Mouse (Mus musculus) midbrain, embryonic 16.5 days (tissue): ENCODE results near the gene Klrb1. TPM values are rescaled to one million over a fixed set of nuclear protein-coding genes. Genes with fewer than 3 reads are reported as not detected.
"Not testable (repeated sequence)": the region's sequence is repeated elsewhere in the genome, so short reads cannot be mapped to it uniquely, and the experiment has no call there.

ENCODE experiments used
- ATAC-seq: fragments of 200-750 bp; cut with Nextera tagmentation; 2 replicates; pipeline ENCODE4 v1.8.0; 2017; ENCODE audit warnings: moderate TSS enrichment
- H3K27ac ChIP-seq: fragments of 300-500 bp; sonication (generic); 2 replicates; pipeline ENCODE4 v1.5.1; 2014; ENCODE audit warnings: mild to moderate bottlenecking, low read length, mixed read lengths
- H3K27me3 ChIP-seq: fragments of 300-500 bp; sonication (generic); 2 replicates; pipeline ENCODE4 v1.6.1; 2014; ENCODE audit warnings: low read depth, low read length, mixed read lengths; ENCODE audit not compliant: control insufficient read depth, insufficient read depth
- H3K36me3 ChIP-seq: fragments of 300-500 bp; sonication (generic); 2 replicates; pipeline ENCODE4 v1.6.1; 2014; ENCODE audit warnings: mild to moderate bottlenecking, low read length, moderate library complexity, mixed read lengths; ENCODE audit not compliant: control insufficient read depth, insufficient read depth
- H3K4me1 ChIP-seq: fragments of 300-500 bp; sonication (generic); 2 replicates; pipeline ENCODE4 v1.6.1; 2014; ENCODE audit warnings: mild to moderate bottlenecking, low read length, mixed read lengths; ENCODE audit not compliant: control insufficient read depth, insufficient read depth
- H3K4me2 ChIP-seq: fragments of 300-500 bp; sonication (generic); 2 replicates; pipeline ENCODE4 v1.6.1; 2014; ENCODE audit warnings: mild to moderate bottlenecking, low read length, mixed read lengths
- H3K4me3 ChIP-seq: fragments of 300-500 bp; sonication (generic); 2 replicates; pipeline ENCODE4 v1.5.1; 2014; ENCODE audit warnings: low read depth, mild to moderate bottlenecking, low read length, moderate library complexity, mixed read lengths
- H3K9ac ChIP-seq: fragments of 300-500 bp; sonication (generic); 2 replicates; pipeline ENCODE4 v1.6.1; 2014; ENCODE audit warnings: low read depth, low read length, mixed read lengths
- H3K9me3 ChIP-seq: fragments of 300-500 bp; sonication (generic); replicated peaks from 2 replicates; pipeline ENCODE4 v1.6.1; 2014; ENCODE audit warnings: mild to moderate bottlenecking, low read length, mixed read lengths; ENCODE audit not compliant: control insufficient read depth, poor library complexity, severe bottlenecking
- WGBS: fragments of 180-500 bp; shearing (Covaris S2); extraction: QIAGEN DNeasy Blood & Tissue Kit; methylation state at CpG from one replicate; pipeline ENCODE4 v1.1.7; 2014; 5-methylcytosine and 5-hydroxymethylcytosine counted together
- polyA plus RNA-seq: library from polyadenylated mRNA; unstranded; fragments of >200 nt; fragmentation: Nextera tagmentation; extraction: Ambion mirVana; gene quantifications from 2 replicates; pipeline ENCODE4 v1.2.1, GENCODE M21; 2015

Gene Klrb1
- polyA plus RNA-seq: 0.90 and 1.3 TPM in 2 replicates

DNA sequence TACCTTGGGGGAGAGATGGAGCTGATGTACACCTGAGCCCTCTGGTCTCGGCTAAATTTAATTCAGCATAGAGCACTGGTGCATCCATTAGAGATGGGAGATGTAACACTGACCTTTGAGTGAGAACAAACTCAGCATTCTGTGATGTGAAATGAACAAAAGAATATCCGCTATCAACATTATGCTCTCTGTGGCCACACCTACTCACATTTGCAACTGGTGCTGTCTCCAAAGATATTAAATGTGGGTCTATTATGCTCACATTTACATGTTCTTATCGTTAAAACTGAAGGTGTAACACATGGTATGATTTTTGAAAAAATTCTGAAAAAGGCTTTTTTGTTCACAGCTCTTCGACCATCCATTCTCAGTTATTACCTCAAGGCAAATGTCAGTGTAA lies at the start of gene Klrb1:
TSS of gene Klrb1 (minus strand) at position 101 of the 400 bp plus-strand sequence.
- Histone ChIP-seq H3K9me3 (no peaks in the 10 kb centered on the region), H3K27me3 (no peaks in the 10 kb centered on the region), H3K4me2 (no peak within 1 kb of the TSS), H3K4me1 (no peaks in the 10 kb centered on the region), H3K27ac (no peak within 1 kb of the TSS), H3K36me3 (no peaks in the 10 kb centered on the region), H3K4me3 (no peak within 1 kb of the TSS), H3K9ac (no peak within 1 kb of the TSS)
- no peak for ATAC-seq
- WGBS: 90% methylated on average over 4 of the region's 4 CpGs

DNA sequence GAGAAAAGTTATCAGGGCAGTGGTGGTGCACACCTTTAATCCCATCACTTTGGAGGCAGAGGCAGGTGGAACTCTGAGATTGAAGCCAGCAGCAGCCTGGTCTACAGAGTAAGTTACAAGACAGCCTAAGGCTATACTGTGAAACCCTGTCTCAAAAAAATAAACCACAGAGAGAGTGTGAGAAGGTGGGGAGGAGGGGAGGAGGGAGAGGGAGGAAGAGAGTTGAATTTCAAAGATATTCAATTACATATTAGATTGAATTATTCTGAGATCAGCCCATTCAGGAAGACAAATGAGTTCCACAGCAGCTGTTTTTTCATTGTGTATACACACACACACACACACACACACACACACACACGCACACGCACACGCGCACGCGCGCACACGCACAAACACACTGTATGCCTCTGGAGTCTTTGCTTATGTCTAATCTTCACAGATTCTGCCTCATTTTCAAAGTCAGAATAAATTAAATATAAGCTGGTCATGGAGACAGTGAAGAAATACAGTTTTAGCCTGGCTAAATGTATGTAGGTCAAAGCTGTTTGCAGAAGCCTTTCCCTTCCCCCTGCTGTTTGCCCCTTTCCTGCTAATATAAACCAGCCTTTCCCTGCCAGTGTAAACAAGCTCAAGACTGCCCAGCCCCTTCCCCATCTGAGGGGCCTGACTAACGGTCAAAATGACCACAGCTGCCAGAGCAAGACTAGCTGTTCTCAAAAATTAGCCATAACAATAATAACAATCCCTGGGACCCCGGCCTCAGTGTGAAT lies 46.8 kb upstream of the Klrb1 start:
- no peak overlapping the region for H3K4me3 ChIP-seq

DNA sequence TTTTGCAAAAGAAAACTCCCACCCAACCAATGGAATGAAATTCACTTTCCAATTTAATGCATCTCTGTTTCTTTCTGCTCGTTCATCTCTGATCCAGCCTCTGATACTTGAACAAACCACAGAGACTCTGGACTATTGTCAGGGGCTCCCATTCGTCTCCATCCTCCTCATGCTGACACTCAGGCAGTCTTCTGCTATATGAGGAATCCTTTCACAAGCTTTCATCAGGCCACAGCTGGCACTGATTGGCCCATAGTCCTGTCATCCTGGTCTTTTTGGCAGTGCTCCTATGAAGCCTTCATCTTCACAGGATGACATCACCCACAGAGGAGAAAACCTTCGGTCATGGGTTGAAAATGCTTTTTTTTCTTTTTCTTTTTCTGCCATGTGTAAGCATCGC lies 45.2 kb upstream of the Klrb1 start:
- H3K36me3 ChIP-seq: no peaks in the 10 kb centered on the region
- H3K9me3 ChIP-seq: no peaks in the 10 kb centered on the region
- no peaks in the 10 kb centered on the region for H3K27me3 ChIP-seq
- H3K27ac ChIP-seq: no peak overlapping the region
- no peak overlapping the region for H3K9ac ChIP-seq
- H3K4me3 ChIP-seq: no peak overlapping the region
- H3K4me2 ChIP-seq: no peak overlapping the region
- WGBS: 78% methylated on average over 4 of the region's 4 CpGs
- no peaks in the 10 kb centered on the region for H3K4me1 ChIP-seq
- no peak for ATAC-seq

More for the DNA sequence above, 46.8 kb upstream of the Klrb1 start:
- H3K4me2 ChIP-seq: no peak overlapping the region
- WGBS: 79% methylated on average over 10 of the region's 10 CpGs
- H3K27me3 ChIP-seq: no peaks in the 10 kb centered on the region
- H3K9ac ChIP-seq: no peak overlapping the region
- no peaks in the 10 kb centered on the region for H3K36me3 ChIP-seq
- H3K4me1 ChIP-seq: no peaks in the 10 kb centered on the region
- ATAC-seq: no peak
- no peaks in the 10 kb centered on the region for H3K9me3 ChIP-seq
- H3K27ac ChIP-seq: no peak overlapping the region

DNA sequence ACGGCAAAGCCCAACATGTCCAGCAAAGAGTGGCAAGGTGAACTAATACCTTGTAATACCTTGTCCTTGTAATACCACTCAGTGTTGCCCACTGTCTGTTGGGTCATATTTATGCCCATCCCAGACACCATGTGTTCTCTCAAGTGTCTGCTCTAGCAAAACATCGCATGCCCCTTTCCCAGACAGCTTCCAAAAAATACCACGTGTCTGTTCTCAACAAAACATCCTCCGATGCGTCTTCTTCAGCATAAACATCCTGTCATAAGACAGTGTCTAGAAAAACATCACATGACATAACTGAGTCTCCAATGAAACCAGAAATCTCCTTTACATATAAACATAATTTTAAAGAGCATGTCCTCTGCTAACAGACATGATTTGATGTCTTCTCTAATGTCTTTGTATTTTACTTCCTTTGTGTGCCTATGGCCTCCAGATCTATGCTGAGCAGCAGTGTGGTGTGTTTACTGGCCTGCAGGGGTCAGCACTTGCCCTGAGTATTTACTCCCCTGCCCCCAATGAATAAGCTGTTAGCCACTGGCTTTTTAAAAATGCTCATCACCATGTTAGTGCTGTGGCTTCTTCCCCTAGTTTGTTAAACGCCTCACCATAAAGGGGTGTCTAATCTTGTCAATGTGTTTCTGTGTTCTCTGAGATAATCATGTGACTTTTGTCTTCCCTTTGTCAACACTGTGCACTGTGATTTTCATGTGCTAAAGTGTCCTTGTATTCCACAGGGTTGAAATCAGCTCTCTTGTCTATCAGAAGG lies 43.8 kb upstream of the Klrb1 start:
- not testable (repeated sequence) for H3K27me3 ChIP-seq, H3K4me1 ChIP-seq, H3K4me3 ChIP-seq, H3K4me2 ChIP-seq, H3K9me3 ChIP-seq, ATAC-seq, H3K36me3 ChIP-seq, H3K9ac ChIP-seq
- peak overlapping the region; percentile 36 for H3K27ac ChIP-seq
- WGBS: 62% methylated on average over 6 of the region's 6 CpGs

DNA sequence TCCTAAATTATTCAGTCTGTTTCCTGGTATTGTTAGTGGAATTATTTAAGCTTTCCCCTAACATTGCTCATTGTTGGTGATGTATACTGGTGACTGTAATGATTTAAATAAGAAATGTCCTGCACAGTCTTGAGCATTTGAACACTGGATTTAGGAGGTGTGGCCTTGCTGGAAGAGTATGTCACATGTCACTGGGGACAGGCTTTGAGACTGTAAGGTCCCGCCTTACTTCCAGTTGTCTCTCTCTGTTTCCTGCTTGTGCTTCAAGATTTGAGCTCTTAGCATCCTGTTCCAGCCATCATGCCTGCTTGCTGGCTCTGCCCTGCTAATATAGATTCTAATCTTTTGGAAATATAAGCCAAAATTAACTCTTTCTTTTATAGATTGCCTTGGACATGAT lies 42.4 kb upstream of the Klrb1 start:
- 74% methylated on average over 1 of the region's 1 CpGs for WGBS
- Histone ChIP-seq H3K36me3 (no peaks in the 10 kb centered on the region), H3K27ac (no peak overlapping the region), H3K9me3 (no peaks in the 10 kb centered on the region), H3K27me3 (no peaks in the 10 kb centered on the region), H3K4me3 (no peak overlapping the region), H3K4me1 (0 out of 2 replicates have a peak, but pooled peaks cover 2% of the 10 kb centered on the region), H3K9ac (no peak overlapping the region), H3K4me2 (no peak overlapping the region)
- ATAC-seq: no peak

DNA sequence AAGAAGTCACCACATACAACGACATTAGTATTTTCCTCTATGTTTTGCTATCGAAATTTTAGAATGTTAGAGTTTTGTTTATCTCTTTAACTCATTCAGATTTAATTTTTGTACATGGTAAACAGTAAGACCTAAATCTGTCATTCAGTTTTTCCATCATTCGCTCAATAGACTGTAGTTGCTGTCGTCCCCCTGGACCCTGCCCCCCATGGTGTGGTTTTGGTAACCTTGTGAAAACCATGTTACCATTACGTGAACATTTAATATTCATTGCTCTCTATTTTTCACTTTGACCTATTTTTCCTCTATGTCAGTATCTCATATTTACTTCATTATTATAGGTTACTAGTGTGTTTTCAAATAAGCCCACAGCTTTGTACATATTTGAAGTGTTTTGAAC lies 41.7 kb upstream of the Klrb1 start:
- H3K36me3 ChIP-seq: no peaks in the 10 kb centered on the region
- H3K4me3 ChIP-seq: peak overlapping the region; percentile 39
- WGBS: 13% methylated on average over 5 of the region's 5 CpGs
- H3K4me2 ChIP-seq: peak overlapping the region; percentile 49
- no peaks in the 10 kb centered on the region for H3K27me3 ChIP-seq
- peaks cover 3% of the 10 kb centered on the region; the same call in 1 of the 2 replicates for H3K4me1 ChIP-seq
- H3K9me3 ChIP-seq: no peaks in the 10 kb centered on the region
- peak overlapping the region; percentile 86 for H3K27ac ChIP-seq
- no peak for ATAC-seq
- peak overlapping the region; percentile 66; the same call in 1 of the 2 replicates for H3K9ac ChIP-seq

DNA sequence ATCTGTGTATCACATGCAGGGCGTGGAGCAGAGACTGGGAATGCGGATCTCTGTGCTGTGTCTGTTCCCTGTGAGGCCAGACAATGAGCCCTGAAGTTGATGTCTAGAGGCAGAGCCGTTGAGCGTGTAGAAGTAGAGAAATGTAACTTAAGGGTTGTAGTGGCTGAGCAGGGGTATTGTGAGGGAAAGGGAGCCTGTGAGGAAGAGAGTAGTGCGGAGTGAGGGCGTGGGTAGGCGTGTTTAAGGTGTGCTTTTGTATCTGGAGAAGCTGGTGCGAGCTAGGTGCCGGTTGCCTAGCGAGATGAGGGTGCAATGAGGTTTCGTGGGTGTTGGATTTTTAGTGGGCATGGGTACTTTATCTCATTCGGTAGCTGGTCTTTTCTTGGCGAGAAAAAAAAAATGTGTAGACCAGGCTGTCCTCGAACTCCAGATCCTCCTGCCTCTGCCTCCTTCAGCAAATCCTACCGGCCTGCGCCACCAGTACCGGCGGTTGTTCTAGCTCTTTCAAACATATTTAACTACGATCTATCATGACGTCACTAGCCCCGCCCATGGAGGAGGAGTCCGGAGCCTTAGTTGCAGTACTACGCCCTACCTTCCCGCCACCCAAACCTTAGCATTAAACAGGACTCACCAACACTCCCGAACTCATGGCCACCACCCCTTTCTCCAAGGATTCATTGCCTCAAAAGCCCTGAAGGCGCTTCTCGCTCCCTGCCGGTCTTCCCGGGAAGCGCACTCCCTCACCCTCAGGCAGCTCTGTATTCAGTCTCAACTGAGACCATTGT lies 41.1 kb upstream of the Klrb1 start:
- Histone ChIP-seq H3K4me2 (peak overlapping the region; percentile 49), H3K4me1 (peaks cover 5% of the 10 kb centered on the region; the same call in 1 of the 2 replicates), H3K9ac (peak overlapping the region; percentile 66), H3K4me3 (peak overlapping the region; percentile 39), H3K36me3 (no peaks in the 10 kb centered on the region), H3K9me3 (no peaks in the 10 kb centered on the region), H3K27me3 (no peaks in the 10 kb centered on the region), H3K27ac (peak overlapping the region; percentile 86)
- WGBS: 2% methylated on average over 30 of the region's 30 CpGs
- peak; percentile 88 for ATAC-seq

DNA sequence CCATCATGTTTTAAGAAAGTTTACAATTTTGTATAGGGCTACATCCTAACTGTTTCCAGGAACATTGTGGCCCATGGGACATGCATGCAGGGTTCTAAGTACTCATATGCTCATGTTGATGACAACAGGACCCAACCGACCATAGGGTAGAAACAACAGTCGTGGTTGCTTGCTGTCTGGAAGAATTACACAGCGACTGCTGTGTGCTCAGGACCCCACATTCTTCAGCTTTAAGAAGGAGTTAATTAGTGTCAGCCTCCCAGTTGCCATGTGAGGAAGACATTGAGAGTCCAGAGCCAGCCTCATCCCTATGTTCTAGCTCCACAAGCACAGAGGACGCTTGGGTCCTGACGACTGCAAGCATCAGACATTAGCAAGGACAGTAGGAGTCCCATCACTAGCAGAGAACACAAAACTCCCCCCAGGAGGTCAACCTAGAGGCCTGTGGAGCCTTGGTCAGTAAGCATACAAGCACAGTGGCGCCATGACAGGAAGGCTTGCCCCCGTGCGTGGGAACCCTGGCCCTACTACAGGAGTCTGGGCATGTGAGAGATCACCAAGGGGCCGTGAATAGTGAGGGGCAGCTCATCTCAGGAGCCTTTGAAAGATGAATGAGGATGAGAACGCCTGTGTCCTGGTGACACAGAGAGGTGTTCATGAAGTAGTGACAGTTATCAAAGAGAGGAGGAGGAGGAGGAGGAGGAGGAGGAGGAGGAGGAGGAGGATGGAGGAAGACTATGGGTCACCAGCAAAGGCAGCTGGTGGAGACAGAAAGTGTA lies 40.2 kb upstream of the Klrb1 start:
- not testable (repeated sequence) for ATAC-seq, H3K4me1 ChIP-seq, H3K36me3 ChIP-seq, H3K27me3 ChIP-seq, H3K9me3 ChIP-seq
- H3K27ac ChIP-seq: peak overlapping the region; percentile 80
- H3K4me3 ChIP-seq: peak overlapping the region; percentile 39
- peak overlapping the region; percentile 45 for H3K9ac ChIP-seq
- 70% methylated on average over 9 of the region's 10 CpGs for WGBS
- H3K4me2 ChIP-seq: peak overlapping the region; percentile 48
